Mouse (Mus musculus) erythroblast, embryonic 14.5 days (primary cell): ENCODE data around the gene Six3. TPM values are rescaled to one million over a fixed set of nuclear protein-coding genes. Genes with fewer than 3 reads are reported as not detected.

Source experiments
- H3K27me3 ChIP-seq: 2 replicates; pipeline ENCODE4 v1.6.1; 2012; ENCODE audit warnings: inconsistent platforms; ENCODE audit not compliant: control insufficient read depth
- H3K36me3 ChIP-seq: 2 replicates; pipeline ENCODE4 v1.6.1; 2012; ENCODE audit warnings: mild to moderate bottlenecking, inconsistent platforms; ENCODE audit not compliant: control insufficient read depth
- H3K4me1 ChIP-seq: 2 replicates; pipeline ENCODE4 v1.6.1; 2012; ENCODE audit warnings: inconsistent platforms; ENCODE audit not compliant: control insufficient read depth
- H3K4me3 ChIP-seq: replicated peaks from 2 replicates; pipeline ENCODE3; 2012; ENCODE audit warnings: moderate library complexity, mild to moderate bottlenecking, inconsistent platforms
- H3K9me3 ChIP-seq: 2 replicates; pipeline ENCODE4 v1.6.1; 2012; ENCODE audit warnings: low read length, inconsistent platforms, mixed read lengths; ENCODE audit not compliant: control insufficient read depth
- GATA1 ChIP-seq: IDR thresholded peaks from 2 replicates; pipeline ENCODE4 v1.6.1; 2012; ENCODE audit warnings: low read length, inconsistent platforms, mixed read lengths
- TAL1 ChIP-seq: IDR thresholded peaks from 3 replicates; pipeline ENCODE4 v1.6.1; 2012; ENCODE audit warnings: low read length, inconsistent platforms, mixed read lengths
- polyA plus RNA-seq: library from polyadenylated mRNA; stranded (reverse); fragments of >175 nt; gene quantifications from 2 replicates; pipeline ENCODE4 v1.2.3, GENCODE M21; 2012

Gene Six3
- polyA plus RNA-seq, 1 experiment = not detected

- Histone ChIP-seq H3K27me3 (peaks cover 97% of the 10 kb centered on the region), H3K4me3 (no peak overlapping the region)
- TF ChIP-seq GATA1 (no peak), TAL1 (no peak)
Measured at GRCm38 (mm10) chr17:85610393-85611115, 2.9 kb upstream of the Six3 start.

GRCm38 (mm10) chr17:85611521-85612515 is 1.6 kb upstream of the Six3 start:
- H3K4me3 ChIP-seq = no peak overlapping the region
- no peaks in the 10 kb centered on the region for H3K4me1 ChIP-seq
- H3K36me3 ChIP-seq = no peaks in the 10 kb centered on the region
- H3K9me3 ChIP-seq = no peaks in the 10 kb centered on the region
- H3K27me3 ChIP-seq = peaks cover 99% of the 10 kb centered on the region
- TF ChIP-seq GATA1 (no peak), TAL1 (no peak)

More at GRCm38 (mm10) chr17:85610393-85611115, 2.9 kb upstream of the Six3 start:
- Histone ChIP-seq H3K36me3 (no peaks in the 10 kb centered on the region), H3K9me3 (no peaks in the 10 kb centered on the region), H3K4me1 (no peaks in the 10 kb centered on the region)

GRCm38 (mm10) chr17:85612526-85613265 is 712 bp upstream of the Six3 start:
- TF ChIP-seq GATA1 (no peak), TAL1 (no peak)
- H3K4me1 ChIP-seq = no peaks in the 10 kb centered on the region
- H3K9me3 ChIP-seq = no peaks in the 10 kb centered on the region
- no peaks in the 10 kb centered on the region for H3K36me3 ChIP-seq
- H3K4me3 ChIP-seq = no peak overlapping the region
- H3K27me3 ChIP-seq = peaks cover 100% of the 10 kb centered on the region

GRCm38 (mm10) chr17:85614011-85614721 is 758 bp downstream of the Six3 start:
- no peaks in the 10 kb centered on the region for H3K36me3 ChIP-seq
- H3K27me3 ChIP-seq = peaks cover 100% of the 10 kb centered on the region
- no peak overlapping the region for H3K4me3 ChIP-seq
- H3K9me3 ChIP-seq = no peaks in the 10 kb centered on the region; the same call in 1 of the 2 replicates
- TF ChIP-seq TAL1 = no peak
- no peaks in the 10 kb centered on the region for H3K4me1 ChIP-seq

GRCm38 (mm10) chr17:85614722-85615331 is 1.4 kb downstream of the Six3 start:
- no peaks in the 10 kb centered on the region; the same call in 1 of the 2 replicates for H3K9me3 ChIP-seq
- no peaks in the 10 kb centered on the region for H3K36me3 ChIP-seq
- H3K4me3 ChIP-seq = no peak overlapping the region
- H3K4me1 ChIP-seq = no peaks in the 10 kb centered on the region
- peaks cover 100% of the 10 kb centered on the region for H3K27me3 ChIP-seq
- TF ChIP-seq GATA1 (no peak), TAL1 (no peak)

GRCm38 (mm10) chr17:85615586-85615985 is 2.2 kb downstream of the Six3 start:
- Histone ChIP-seq H3K36me3 (no peaks in the 10 kb centered on the region), H3K9me3 (no peaks in the 10 kb centered on the region; the same call in 1 of the 2 replicates), H3K4me3 (no peak overlapping the region), H3K27me3 (peaks cover 100% of the 10 kb centered on the region), H3K4me1 (no peaks in the 10 kb centered on the region)
- TF ChIP-seq GATA1 = no peak
- TF ChIP-seq TAL1 = no peak

GRCm38 (mm10) chr17:85616526-85617500 is 3.4 kb downstream of the Six3 start:
- no peaks in the 10 kb centered on the region for H3K36me3 ChIP-seq
- no peak overlapping the region for H3K4me3 ChIP-seq
- no peak for TF ChIP-seq TAL1
- TF ChIP-seq GATA1 = no peak
- no peaks in the 10 kb centered on the region; the same call in 1 of the 2 replicates for H3K9me3 ChIP-seq
- no peaks in the 10 kb centered on the region for H3K4me1 ChIP-seq
- H3K27me3 ChIP-seq = peaks cover 100% of the 10 kb centered on the region
